Mouse (Mus musculus) neural tube, embryonic 15.5 days (tissue): ENCODE results near the gene Anapc15-ps. TPM values are rescaled to one million over a fixed set of nuclear protein-coding genes. Genes with fewer than 3 reads are reported as not detected.

Experiments used
- ATAC-seq: fragments of 200-750 bp; cut with Nextera tagmentation; 2 replicates; pipeline ENCODE4 v1.8.0; 2017; ENCODE audit warnings: mild to moderate bottlenecking, moderate TSS enrichment, moderate library complexity; ENCODE audit not compliant: low FRiP score
- H3K27ac ChIP-seq: fragments of 300-500 bp; sonication (generic); replicated peaks from 2 replicates; pipeline ENCODE4 v1.5.1; 2015; ENCODE audit warnings: mild to moderate bottlenecking, inconsistent platforms
- H3K27me3 ChIP-seq: fragments of 300-500 bp; sonication (generic); replicated peaks from 2 replicates; pipeline ENCODE4 v1.6.1; 2015; ENCODE audit warnings: inconsistent platforms
- H3K36me3 ChIP-seq: fragments of 300-500 bp; sonication (generic); 2 replicates; pipeline ENCODE4 v1.6.1; 2015; ENCODE audit warnings: inconsistent platforms
- H3K4me1 ChIP-seq: fragments of 300-500 bp; sonication (generic); 2 replicates; pipeline ENCODE4 v1.6.1; 2015; ENCODE audit warnings: inconsistent platforms
- H3K4me2 ChIP-seq: fragments of 300-500 bp; sonication (generic); 2 replicates; pipeline ENCODE4 v1.6.1; 2015; ENCODE audit warnings: inconsistent platforms, mild to moderate bottlenecking, moderate library complexity
- H3K4me3 ChIP-seq: fragments of 300-500 bp; sonication (generic); replicated peaks from 2 replicates; pipeline ENCODE4 v1.5.1; 2015; ENCODE audit warnings: mild to moderate bottlenecking, inconsistent platforms
- H3K9ac ChIP-seq: fragments of 300-500 bp; sonication (generic); replicated peaks from 2 replicates; pipeline ENCODE4 v1.6.1; 2015; ENCODE audit warnings: mild to moderate bottlenecking, inconsistent platforms
- H3K9me3 ChIP-seq: fragments of 300-500 bp; sonication (generic); replicated peaks from 2 replicates; pipeline ENCODE4 v1.6.1; 2016; ENCODE audit warnings: inconsistent platforms
- WGBS: fragments of 180-500 bp; shearing (Covaris S2); methylation state at CpG from one replicate; pipeline ENCODE4 v1.1.7; 2015; ENCODE audit warnings: mixed read lengths; 5-methylcytosine and 5-hydroxymethylcytosine counted together
- polyA plus RNA-seq: library from polyadenylated mRNA; unstranded; fragments of >200 nt; fragmentation: Nextera tagmentation; extraction: Ambion mirVana; gene quantifications from 2 replicates; pipeline ENCODE4 v1.2.1, GENCODE M21; 2015

The Anapc15-ps gene
- polyA plus RNA-seq, 1 experiment from 2014 or later, result not detected

- 49% methylated on average over 11 of the region's 11 CpGs for WGBS
- Histone ChIP-seq H3K27me3 (no peaks in the 10 kb centered on the region), H3K36me3 (no peaks in the 10 kb centered on the region), H3K9me3 (0 out of 2 replicates have a peak, but pooled peaks cover 3% of the 10 kb centered on the region), H3K4me2 (no peak overlapping the region), H3K4me1 (no peaks in the 10 kb centered on the region), H3K4me3 (no peak overlapping the region), H3K9ac (no peak overlapping the region), H3K27ac (no peak overlapping the region)
- no peak for ATAC-seq
Measured at GRCm38 (mm10) chr10:95665426-95665990, 7.7 kb downstream of the Anapc15-ps start.

GRCm38 (mm10) chr10:95664613-95665012 is 8.6 kb downstream of the Anapc15-ps start:
- Histone ChIP-seq H3K27ac (no peak overlapping the region), H3K4me3 (no peak overlapping the region), H3K36me3 (no peaks in the 10 kb centered on the region), H3K27me3 (no peaks in the 10 kb centered on the region), H3K4me2 (no peak overlapping the region), H3K4me1 (0 out of 2 replicates have a peak, but pooled peaks cover 2% of the 10 kb centered on the region), H3K9me3 (0 out of 2 replicates have a peak, but pooled peaks cover 3% of the 10 kb centered on the region), H3K9ac (no peak overlapping the region)
- no peak for ATAC-seq
- 68% methylated on average over 3 of the region's 3 CpGs for WGBS

DNA sequence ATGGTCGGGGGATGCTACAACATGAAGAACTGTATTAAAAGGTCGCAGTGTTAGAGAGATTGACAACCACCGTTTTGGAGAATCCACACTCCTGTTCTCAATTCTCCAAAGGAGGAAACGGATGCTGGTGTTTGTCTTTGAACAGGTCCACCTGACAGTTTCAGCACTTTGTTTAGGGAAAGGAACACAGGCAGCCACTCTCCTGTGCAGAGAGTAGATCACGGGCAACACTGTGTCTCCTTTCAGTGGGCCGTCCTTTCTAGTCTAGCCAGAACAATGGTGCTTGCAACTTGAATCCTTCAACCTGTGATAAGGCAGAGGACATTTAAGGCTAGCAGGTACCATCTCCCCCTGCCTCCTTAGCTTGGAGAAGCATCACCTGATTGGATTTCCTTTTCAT is 12.9 kb downstream of the Anapc15-ps start:
- 83% methylated on average over 6 of the region's 6 CpGs for WGBS
- Histone ChIP-seq H3K9ac (no peak overlapping the region), H3K27me3 (no peaks in the 10 kb centered on the region), H3K27ac (no peak overlapping the region), H3K9me3 (0 out of 2 replicates have a peak, but pooled peaks cover 3% of the 10 kb centered on the region), H3K4me1 (peaks cover 7% of the 10 kb centered on the region; the same call in 1 of the 2 replicates), H3K4me2 (no peak overlapping the region), H3K36me3 (no peaks in the 10 kb centered on the region), H3K4me3 (no peak overlapping the region)
- no peak for ATAC-seq

DNA sequence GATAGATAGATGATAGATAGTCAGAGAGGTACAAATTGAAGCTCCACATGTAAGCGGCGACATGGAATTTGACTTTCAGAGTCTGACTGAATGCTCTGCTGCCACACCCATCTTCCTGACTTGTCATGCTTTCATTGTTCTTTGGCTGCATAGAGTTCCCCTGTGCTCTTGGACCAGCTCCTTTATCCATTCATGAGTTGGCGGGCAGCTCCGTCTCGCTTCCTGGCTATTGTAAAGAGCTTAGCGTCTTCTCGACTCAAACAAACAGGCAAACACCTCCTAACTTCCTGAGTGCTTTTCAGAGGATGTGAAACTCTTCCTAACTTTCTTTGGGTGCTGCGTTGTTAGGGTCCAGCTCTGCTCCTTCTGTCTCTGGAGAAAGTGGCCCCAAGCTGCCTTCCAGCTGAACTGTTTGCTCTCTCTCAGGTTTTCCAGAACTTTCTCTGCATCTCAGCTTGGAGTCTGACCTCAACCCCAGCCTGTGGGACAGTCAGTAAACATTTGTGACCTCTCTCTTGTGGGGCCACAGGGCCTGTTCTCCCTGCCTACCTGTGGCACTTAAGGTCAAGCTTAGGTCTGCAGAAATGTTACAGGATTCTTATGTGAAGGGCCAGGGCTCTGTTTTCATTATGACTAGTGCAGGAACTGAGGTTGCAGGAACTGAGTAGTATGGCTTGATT is 13.6 kb downstream of the Anapc15-ps start:
- 56% methylated on average over 8 of the region's 8 CpGs for WGBS
- no peak overlapping the region for H3K4me2 ChIP-seq

DNA sequence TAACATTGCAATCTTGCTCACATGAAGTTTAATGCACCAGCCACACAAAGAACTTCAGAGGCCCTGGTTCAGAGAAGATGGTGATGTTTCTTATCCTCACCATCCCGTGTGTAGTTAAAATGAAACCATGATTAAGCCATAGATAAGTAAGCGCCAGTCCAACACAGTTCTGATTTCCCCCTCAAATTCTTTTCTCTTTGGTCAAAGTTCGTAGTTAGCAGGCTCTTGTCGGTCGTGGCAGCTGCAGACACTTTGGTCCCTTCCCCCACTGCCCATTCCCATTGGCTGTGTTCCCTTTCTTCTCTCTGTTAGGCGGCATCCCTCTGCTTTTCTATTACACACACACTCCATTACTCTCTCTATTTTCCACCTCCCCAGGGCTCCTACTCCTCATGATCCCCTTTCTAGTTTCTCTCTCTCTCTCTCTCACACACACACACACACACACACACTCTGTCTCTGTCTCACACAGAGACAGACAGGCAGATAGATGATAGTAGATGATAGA is 14.4 kb downstream of the Anapc15-ps start:
- ATAC-seq, result no peak
- H3K9ac ChIP-seq, result no peak overlapping the region
- WGBS, result 39% methylated on average over 6 of the region's 6 CpGs

More for the DNA sequence above, 13.6 kb downstream of the Anapc15-ps start:
- Histone ChIP-seq H3K27me3 (no peaks in the 10 kb centered on the region), H3K4me1 (peaks cover 7% of the 10 kb centered on the region; the same call in 1 of the 2 replicates), H3K4me3 (no peak overlapping the region), H3K36me3 (no peaks in the 10 kb centered on the region), H3K9ac (no peak overlapping the region), H3K27ac (no peak overlapping the region), H3K9me3 (0 out of 2 replicates have a peak, but pooled peaks cover 3% of the 10 kb centered on the region)
- ATAC-seq, result no peak

DNA sequence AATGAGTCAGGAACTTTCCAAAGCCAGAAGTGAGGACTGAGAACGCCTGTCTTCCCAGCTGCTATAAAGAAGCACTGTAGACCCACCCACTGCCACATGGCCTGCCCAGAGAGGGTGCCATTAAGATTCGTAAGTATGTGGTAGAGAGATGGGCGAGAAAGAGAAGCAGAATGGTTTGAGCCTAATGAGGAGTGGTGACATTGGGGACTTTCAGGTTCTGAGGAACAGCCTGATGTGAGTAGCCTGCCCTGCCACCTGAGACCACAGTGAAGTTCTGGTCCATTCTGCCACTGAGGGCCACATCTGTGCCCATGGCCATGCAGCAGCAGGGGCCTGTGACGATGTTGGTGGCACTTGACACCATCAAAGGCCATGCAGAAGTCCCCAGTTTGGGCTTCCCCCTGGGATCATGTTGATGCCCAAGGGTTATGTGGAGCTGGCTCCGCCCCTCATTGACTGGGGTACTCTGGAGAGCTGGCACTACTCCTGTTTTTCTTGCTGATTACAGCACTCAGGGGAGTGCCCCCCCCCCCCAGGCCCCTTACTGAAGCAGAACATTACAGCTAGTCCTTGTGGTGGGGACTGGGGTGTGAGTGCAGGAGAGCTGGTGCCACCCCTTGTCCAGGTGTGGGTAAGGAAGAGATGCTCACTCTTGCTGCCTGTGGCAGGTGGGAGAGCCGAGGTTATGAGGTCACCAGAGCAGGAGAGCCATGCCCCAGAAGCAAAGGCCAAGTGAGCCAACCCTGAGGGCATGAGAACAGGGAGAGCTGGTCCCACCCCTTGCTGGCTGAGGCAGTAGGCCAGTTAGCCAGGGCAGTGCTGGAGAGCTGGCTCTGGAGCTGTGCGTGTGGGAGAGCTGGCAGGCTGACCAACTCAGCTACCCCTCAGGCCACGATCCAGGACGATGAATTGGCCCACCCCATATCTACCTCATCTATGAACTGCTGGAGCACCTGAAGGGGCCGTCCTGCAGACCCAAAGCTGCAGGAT is 16.7 kb downstream of the Anapc15-ps start:
- no peak for ATAC-seq
- 85% methylated on average over 10 of the region's 10 CpGs for WGBS
- H3K9me3 ChIP-seq, result no peaks in the 10 kb centered on the region
- H3K9ac ChIP-seq, result no peak overlapping the region
- peaks cover 7% of the 10 kb centered on the region; the same call in 1 of the 2 replicates for H3K4me1 ChIP-seq
- H3K27me3 ChIP-seq, result no peaks in the 10 kb centered on the region
- H3K27ac ChIP-seq, result no peak overlapping the region
- H3K36me3 ChIP-seq, result no peaks in the 10 kb centered on the region
- H3K4me2 ChIP-seq, result no peak overlapping the region
- H3K4me3 ChIP-seq, result no peak overlapping the region

More for the DNA sequence above, 14.4 kb downstream of the Anapc15-ps start:
- H3K4me2 ChIP-seq, result no peak overlapping the region
- H3K36me3 ChIP-seq, result no peaks in the 10 kb centered on the region
- H3K27ac ChIP-seq, result no peak overlapping the region
- H3K27me3 ChIP-seq, result no peaks in the 10 kb centered on the region
- H3K4me3 ChIP-seq, result no peak overlapping the region
- H3K9me3 ChIP-seq, result 0 out of 2 replicates have a peak, but pooled peaks cover 3% of the 10 kb centered on the region
- peaks cover 7% of the 10 kb centered on the region; the same call in 1 of the 2 replicates for H3K4me1 ChIP-seq

DNA sequence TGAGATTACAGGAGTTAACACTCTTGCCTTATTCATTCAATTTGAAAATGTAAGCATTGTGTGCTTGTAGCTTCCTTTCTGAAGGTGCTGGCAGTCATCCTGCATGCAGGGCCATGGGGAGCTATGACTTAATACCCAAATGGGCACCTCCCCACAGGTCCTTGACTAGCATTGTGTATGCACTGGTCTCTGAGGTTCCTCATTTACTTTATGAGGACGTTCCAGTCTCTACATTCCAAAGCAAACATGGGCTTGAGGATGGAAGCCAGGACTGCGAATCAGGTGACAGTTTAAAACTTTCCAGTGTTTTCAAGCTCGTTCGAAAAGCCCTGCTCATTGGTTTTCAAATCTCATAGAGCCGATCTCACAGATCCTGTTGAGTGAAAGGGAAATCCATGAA is 21.1 kb downstream of the Anapc15-ps start:
- no peak overlapping the region for H3K9ac ChIP-seq
- WGBS, result 91% methylated on average over 5 of the region's 5 CpGs
- no peak for ATAC-seq
- H3K9me3 ChIP-seq, result no peaks in the 10 kb centered on the region
- no peaks in the 10 kb centered on the region for H3K27me3 ChIP-seq
- H3K4me2 ChIP-seq, result no peak overlapping the region
- H3K27ac ChIP-seq, result no peak overlapping the region
- H3K4me3 ChIP-seq, result no peak overlapping the region
- H3K36me3 ChIP-seq, result no peaks in the 10 kb centered on the region
- no peaks in the 10 kb centered on the region for H3K4me1 ChIP-seq

DNA sequence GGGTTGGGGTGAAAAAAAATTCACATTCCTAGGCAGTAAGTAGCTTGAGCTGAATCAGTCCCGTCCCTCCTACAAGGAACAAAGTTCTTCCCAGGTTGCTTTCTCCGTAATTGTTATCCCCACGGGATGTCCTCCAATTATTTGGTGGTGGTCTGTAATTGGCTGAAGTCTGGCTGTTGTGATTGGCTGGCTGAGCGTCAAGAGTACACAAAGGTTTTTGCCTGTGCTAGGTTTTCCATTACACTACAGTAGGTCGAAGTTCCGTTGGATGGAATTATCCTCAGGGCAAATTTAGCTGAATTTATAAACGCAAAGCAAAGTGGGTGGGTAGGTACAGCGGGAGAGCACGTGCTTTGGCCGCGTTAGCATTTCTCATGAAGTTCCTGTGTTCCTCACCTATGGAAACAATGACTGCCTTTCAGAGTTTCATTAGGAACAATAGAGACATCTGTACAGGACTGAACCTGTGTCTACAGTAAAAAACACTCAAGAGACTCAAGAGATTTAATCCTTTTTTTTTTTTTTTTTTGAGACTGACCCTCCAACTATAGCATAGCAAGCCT is 24.8 kb downstream of the Anapc15-ps start:
- no peaks in the 10 kb centered on the region for H3K4me1 ChIP-seq
- no peak overlapping the region for H3K4me3 ChIP-seq
- H3K9ac ChIP-seq, result no peak overlapping the region
- 93% methylated on average over 11 of the region's 11 CpGs for WGBS
- no peak for ATAC-seq
- no peaks in the 10 kb centered on the region for H3K27me3 ChIP-seq
- no peaks in the 10 kb centered on the region for H3K36me3 ChIP-seq
- H3K9me3 ChIP-seq, result no peaks in the 10 kb centered on the region
- no peak overlapping the region for H3K4me2 ChIP-seq
- no peak overlapping the region for H3K27ac ChIP-seq

- no peak overlapping the region for H3K4me3 ChIP-seq
- H3K27ac ChIP-seq, result no peak overlapping the region
- H3K36me3 ChIP-seq, result no peaks in the 10 kb centered on the region
- H3K9ac ChIP-seq, result no peak overlapping the region
- no peak for ATAC-seq
- H3K9me3 ChIP-seq, result no peaks in the 10 kb centered on the region
- H3K27me3 ChIP-seq, result no peaks in the 10 kb centered on the region
- no peak overlapping the region for H3K4me2 ChIP-seq
- H3K4me1 ChIP-seq, result no peaks in the 10 kb centered on the region
- 83% methylated on average over 9 of the region's 9 CpGs for WGBS
Measured at GRCm38 (mm10) chr10:95647128-95647527, 26.1 kb downstream of the Anapc15-ps start.

- H3K4me1 ChIP-seq, result no peaks in the 10 kb centered on the region
- ATAC-seq, result no peak
- WGBS, result 85% methylated on average over 10 of the region's 10 CpGs
Measured at GRCm38 (mm10) chr10:95646576-95646975, 26.7 kb downstream of the Anapc15-ps start.

More at GRCm38 (mm10) chr10:95646576-95646975, 26.7 kb downstream of the Anapc15-ps start:
- no peak overlapping the region for H3K9ac ChIP-seq
- H3K27ac ChIP-seq, result no peak overlapping the region
- no peaks in the 10 kb centered on the region for H3K27me3 ChIP-seq
- no peaks in the 10 kb centered on the region for H3K9me3 ChIP-seq
- H3K36me3 ChIP-seq, result no peaks in the 10 kb centered on the region
- no peak overlapping the region for H3K4me3 ChIP-seq
- H3K4me2 ChIP-seq, result no peak overlapping the region
